Mouse (Mus musculus) midbrain, embryonic 13.5 days (tissue): ENCODE data around the gene Commd3. TPM values are rescaled to one million over a fixed set of nuclear protein-coding genes. Genes with fewer than 3 reads are reported as not detected.
A peak's percentile ranks its signal among the peaks of the same experiment; 100 is the strongest.

ENCODE experiments used
- ATAC-seq: fragments of 200-750 bp; cut with Nextera tagmentation; 2 replicates; pipeline ENCODE4 v1.8.0; 2017; ENCODE audit warnings: mild to moderate bottlenecking, moderate TSS enrichment, moderate library complexity
- H3K27ac ChIP-seq: fragments of 300-500 bp; sonication (generic); 2 replicates; pipeline ENCODE4 v1.5.1; 2015; ENCODE audit warnings: inconsistent platforms, mild to moderate bottlenecking, moderate library complexity
- H3K27me3 ChIP-seq: fragments of 300-500 bp; sonication (generic); 2 replicates; pipeline ENCODE4 v1.6.1; 2015; ENCODE audit warnings: mild to moderate bottlenecking, inconsistent platforms
- H3K36me3 ChIP-seq: fragments of 300-500 bp; sonication (generic); 2 replicates; pipeline ENCODE4 v1.6.1; 2015; ENCODE audit warnings: mild to moderate bottlenecking, inconsistent platforms
- H3K4me1 ChIP-seq: fragments of 300-500 bp; sonication (generic); replicated peaks from 2 replicates; pipeline ENCODE4 v1.6.1; 2015; ENCODE audit warnings: inconsistent platforms
- H3K4me2 ChIP-seq: fragments of 300-500 bp; sonication (generic); replicated peaks from 2 replicates; pipeline ENCODE4 v1.6.1; 2015; ENCODE audit warnings: moderate library complexity, mild to moderate bottlenecking, inconsistent platforms
- H3K4me3 ChIP-seq: fragments of 300-500 bp; sonication (generic); replicated peaks from 2 replicates; pipeline ENCODE4 v1.5.1; 2015; ENCODE audit warnings: mild to moderate bottlenecking, inconsistent platforms
- H3K9ac ChIP-seq: fragments of 300-500 bp; sonication (generic); replicated peaks from 2 replicates; pipeline ENCODE4 v1.6.1; 2015; ENCODE audit warnings: mild to moderate bottlenecking, inconsistent platforms
- H3K9me3 ChIP-seq: fragments of 300-500 bp; sonication (generic); 2 replicates; pipeline ENCODE4 v1.6.1; 2016; ENCODE audit warnings: mild to moderate bottlenecking, inconsistent platforms
- WGBS: fragments of 180-500 bp; shearing (Covaris S2); methylation state at CpG from one replicate; pipeline ENCODE4 v1.1.7; 2015; 5-methylcytosine and 5-hydroxymethylcytosine counted together
- polyA plus RNA-seq: library from polyadenylated mRNA; unstranded; fragments of >200 nt; fragmentation: Nextera tagmentation; extraction: Ambion mirVana; gene quantifications from 2 replicates; pipeline ENCODE4 v1.2.1, GENCODE M21; 2015

Commd3 gene
- polyA plus RNA-seq, 1 experiment from 2014 or later, result 189 TPM

DNA sequence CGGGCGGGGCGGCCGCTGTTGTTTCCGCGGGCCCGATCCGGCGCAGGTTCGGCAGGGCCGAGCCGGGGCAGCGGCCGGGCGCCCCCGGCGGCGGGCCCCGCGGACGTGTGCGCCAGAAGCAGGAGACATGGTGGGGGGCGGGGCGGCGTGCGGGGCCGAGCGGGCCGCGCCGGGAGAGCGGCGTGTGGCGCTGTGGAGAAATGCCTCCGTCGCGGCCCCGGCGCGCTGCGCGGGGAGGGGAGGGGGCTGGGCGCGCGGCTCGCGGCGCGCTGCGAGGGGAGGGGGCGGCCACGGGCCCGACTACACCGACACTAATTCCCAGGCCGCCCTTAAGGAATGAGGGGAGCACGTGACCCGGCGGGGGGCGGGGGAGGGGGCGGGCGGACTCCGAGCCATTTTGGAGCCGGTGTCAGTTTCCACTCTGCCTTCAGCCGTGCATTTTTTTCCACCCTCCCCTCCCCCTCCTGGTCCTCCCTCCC is 4.3 kb downstream of the Commd3 start:
- Histone ChIP-seq H3K36me3 (no peaks in the 10 kb centered on the region), H3K4me1 (peaks cover 51% of the 10 kb centered on the region), H3K4me2 (peak overlapping the region; percentile 85), H3K27ac (peak overlapping the region; percentile 98), H3K4me3 (peak overlapping the region; percentile 89), H3K9me3 (no peaks in the 10 kb centered on the region), H3K9ac (peak overlapping the region; percentile 96), H3K27me3 (peaks cover 46% of the 10 kb centered on the region)
- peak; percentile 87 for ATAC-seq
- WGBS, result 0% methylated on average over 10 of the region's 64 CpGs

DNA sequence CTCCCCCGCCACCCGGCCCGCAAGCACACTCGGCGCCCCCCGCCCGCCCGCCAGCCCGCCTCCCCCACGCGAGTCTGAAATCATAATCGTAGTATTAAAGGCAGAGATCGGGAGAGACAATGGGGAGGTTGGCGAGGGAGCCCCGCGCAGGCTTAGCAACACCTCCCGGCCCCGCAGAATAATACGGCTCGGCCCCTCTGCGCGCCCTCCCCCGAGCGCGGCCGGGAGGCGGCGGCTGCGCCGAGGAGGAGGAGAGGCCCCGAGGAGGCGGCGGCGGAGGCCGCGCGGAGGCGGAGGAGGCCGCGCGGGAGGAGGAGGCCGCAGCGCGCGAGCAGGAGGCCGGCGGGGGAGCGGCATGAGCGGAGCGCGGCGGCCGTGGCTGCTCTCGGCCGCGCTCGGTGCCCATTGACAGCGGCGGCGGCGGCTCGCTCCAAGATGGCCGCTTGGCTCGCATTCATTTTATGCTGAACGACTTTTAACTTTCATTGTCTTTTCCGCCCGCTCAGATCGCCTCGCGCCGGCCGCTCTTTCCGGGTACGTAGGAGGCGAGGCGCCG is 4.8 kb downstream of the Commd3 start, which contains the start of gene Bmi1:
Gene Bmi1, plus strand, starts transcription at position 83 of the 556 bp plus-strand sequence.
- Histone ChIP-seq H3K27ac (peak within 1 kb of the TSS; percentile 98), H3K4me1 (peaks cover 51% of the 10 kb centered on the region), H3K27me3 (peaks cover 51% of the 10 kb centered on the region), H3K36me3 (no peaks in the 10 kb centered on the region), H3K4me2 (peak within 1 kb of the TSS; percentile 85), H3K4me3 (peak within 1 kb of the TSS; percentile 89), H3K9me3 (no peaks in the 10 kb centered on the region), H3K9ac (peak within 1 kb of the TSS; percentile 96)
- peak; percentile 76 for ATAC-seq
- under 1% methylated on average over 55 of the region's 77 CpGs for WGBS

DNA sequence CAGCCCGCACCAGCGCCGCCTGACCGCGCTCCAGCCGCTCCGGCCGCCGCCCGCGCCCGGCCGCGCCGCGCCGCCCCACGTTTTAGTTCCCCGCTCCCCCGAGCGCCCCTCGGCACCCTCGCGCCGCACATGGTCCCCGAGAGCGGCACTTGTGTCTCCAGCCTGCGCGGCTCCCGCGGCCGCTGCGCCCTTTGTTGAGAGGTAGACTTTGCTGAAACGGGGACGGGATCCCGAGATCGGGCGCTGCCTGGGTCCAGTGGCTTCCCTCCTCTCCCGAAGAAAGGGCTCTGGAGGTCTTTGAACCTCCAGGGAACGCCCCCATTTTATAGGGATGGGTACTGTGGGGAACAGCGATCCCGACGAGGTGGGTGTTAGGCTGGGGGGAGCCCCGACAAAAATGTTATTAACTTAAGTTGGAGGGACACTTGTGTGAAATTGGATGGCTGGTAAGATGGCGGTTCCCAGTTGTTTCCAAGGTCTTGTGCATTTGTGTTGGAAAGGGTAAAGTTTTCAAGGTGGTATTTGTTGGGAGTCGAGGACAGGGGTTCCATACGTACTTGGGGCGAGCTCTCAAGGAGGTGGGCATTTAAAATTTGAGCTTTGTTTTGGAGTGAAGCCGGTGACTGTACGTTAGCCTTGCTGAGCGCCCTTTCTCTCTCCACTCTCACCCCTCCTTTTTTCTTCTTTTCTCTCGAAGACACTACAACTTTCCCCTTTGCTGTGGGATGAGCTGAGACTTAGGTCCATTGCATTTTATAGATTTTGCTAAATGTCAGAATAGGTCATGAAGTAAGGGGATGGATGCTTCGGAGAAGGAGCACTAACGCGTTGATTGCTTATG is 5.7 kb downstream of the Commd3 start:
- Histone ChIP-seq H3K4me1 (peaks cover 50% of the 10 kb centered on the region), H3K9me3 (no peaks in the 10 kb centered on the region), H3K36me3 (peaks cover 5% of the 10 kb centered on the region), H3K9ac (peak overlapping the region; percentile 96), H3K4me3 (peak overlapping the region; percentile 89), H3K27ac (peak overlapping the region; percentile 98), H3K4me2 (peak overlapping the region; percentile 85), H3K27me3 (peaks cover 59% of the 10 kb centered on the region)
- ATAC-seq, result peak; percentile 15
- under 1% methylated on average over 42 of the region's 55 CpGs for WGBS

DNA sequence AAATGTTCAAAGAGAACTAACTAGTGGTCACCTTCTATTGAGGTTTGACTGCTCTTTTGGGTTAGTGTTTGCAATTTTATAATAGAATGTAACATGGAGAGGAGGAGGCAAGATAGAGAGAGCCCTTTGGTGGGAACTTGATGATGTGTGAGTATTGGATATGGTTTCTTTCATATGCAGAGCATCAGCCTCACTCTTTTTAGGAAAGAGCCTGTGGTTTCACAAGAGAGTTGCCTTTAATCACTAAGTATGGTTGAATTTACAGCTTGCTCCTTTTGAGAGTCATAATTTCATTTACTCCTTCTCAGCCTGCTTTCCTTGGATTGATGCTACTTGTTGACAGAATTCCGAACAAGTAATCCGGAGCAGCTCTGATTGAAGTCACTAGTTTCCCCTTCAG is 7.5 kb downstream of the Commd3 start:
- peaks cover 16% of the 10 kb centered on the region for H3K36me3 ChIP-seq
- 0 out of 2 replicates have a peak overlapping the region, but pooled peaks have one; percentile 2 for H3K4me3 ChIP-seq
- peaks cover 37% of the 10 kb centered on the region for H3K4me1 ChIP-seq
- H3K27ac ChIP-seq, result no peak overlapping the region
- no peaks in the 10 kb centered on the region for H3K9me3 ChIP-seq
- ATAC-seq, result no peak
- H3K9ac ChIP-seq, result no peak overlapping the region
- peaks cover 66% of the 10 kb centered on the region for H3K27me3 ChIP-seq
- 25% methylated on average over 2 of the region's 2 CpGs for WGBS
- no peak overlapping the region for H3K4me2 ChIP-seq

DNA sequence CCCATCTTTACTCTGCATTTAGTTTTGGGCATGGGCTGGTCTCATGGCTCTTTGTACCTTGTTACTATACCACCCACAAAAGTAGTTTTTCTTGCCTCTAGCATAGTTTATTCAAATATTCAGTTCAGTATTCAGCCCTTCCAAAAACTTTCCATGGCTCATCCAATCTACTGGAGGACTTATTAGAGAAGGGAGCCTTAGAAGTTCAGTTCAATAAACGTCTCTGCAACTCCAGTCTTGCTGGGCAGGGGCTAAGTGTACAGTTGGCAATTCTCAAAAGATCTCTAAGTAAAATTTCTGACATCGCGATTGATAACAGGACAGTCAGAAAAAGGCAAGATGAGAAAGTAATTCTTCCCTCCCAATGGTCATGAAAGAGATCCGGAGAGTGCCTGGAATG is 8.3 kb downstream of the Commd3 start:
- peaks cover 37% of the 10 kb centered on the region for H3K4me1 ChIP-seq
- no peak for ATAC-seq
- H3K27ac ChIP-seq, result no peak overlapping the region
- H3K9me3 ChIP-seq, result no peaks in the 10 kb centered on the region
- WGBS, result 0% methylated on average over 4 of the region's 4 CpGs
- peak overlapping the region; percentile 35 for H3K4me3 ChIP-seq
- no peak overlapping the region for H3K9ac ChIP-seq
- H3K36me3 ChIP-seq, result peaks cover 16% of the 10 kb centered on the region
- H3K4me2 ChIP-seq, result peak overlapping the region; percentile 55
- peaks cover 66% of the 10 kb centered on the region for H3K27me3 ChIP-seq

DNA sequence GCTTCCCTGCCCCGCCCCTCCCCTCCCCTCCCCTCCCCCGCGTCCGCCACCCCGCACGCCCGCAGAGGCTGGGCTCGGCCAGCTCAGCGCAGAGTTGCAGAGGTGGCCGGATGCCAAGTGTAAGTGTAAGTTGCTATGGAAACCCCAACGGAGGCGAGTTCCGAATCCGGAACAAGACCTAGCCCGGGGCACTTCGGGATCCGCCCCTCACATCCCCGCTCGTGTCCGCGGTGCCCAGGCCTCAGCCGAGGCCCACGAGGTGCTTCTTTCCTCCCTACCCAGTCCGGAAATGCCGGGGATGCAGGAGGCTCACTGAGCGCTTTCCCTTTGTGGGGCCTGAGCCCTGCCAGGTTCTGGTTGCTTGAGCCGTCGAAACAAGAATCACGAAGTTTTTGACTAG is 8.8 kb downstream of the Commd3 start:
- peaks cover 32% of the 10 kb centered on the region for H3K4me1 ChIP-seq
- peaks cover 65% of the 10 kb centered on the region for H3K27me3 ChIP-seq
- 0 out of 2 replicates have a peak overlapping the region, but pooled peaks have one; percentile 39 for H3K9ac ChIP-seq
- ATAC-seq, result no peak
- 2% methylated on average over 29 of the region's 29 CpGs for WGBS
- peaks cover 16% of the 10 kb centered on the region for H3K36me3 ChIP-seq
- H3K4me3 ChIP-seq, result peak overlapping the region; percentile 35
- peak overlapping the region; percentile 55 for H3K4me2 ChIP-seq
- H3K27ac ChIP-seq, result no peak overlapping the region
- H3K9me3 ChIP-seq, result no peaks in the 10 kb centered on the region

DNA sequence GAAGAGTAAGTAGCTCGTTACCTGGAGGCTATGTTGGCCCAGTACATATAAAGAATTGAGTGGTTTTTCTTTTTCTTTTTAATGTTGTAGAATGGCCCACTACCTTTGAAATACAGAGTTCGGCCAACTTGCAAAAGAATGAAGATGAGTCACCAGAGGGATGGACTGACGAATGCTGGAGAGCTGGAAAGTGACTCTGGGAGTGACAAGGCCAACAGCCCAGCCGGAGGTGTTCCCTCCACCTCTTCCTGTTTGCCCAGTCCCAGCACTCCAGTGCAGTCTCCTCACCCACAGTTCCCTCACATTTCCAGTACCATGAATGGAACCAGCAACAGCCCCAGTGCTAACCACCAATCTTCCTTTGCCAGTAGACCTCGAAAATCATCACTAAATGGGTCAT is 11.9 kb downstream of the Commd3 start:
- no peak overlapping the region for H3K4me2 ChIP-seq
- peaks cover 94% of the 10 kb centered on the region for H3K27me3 ChIP-seq
- H3K36me3 ChIP-seq, result peaks cover 16% of the 10 kb centered on the region

DNA sequence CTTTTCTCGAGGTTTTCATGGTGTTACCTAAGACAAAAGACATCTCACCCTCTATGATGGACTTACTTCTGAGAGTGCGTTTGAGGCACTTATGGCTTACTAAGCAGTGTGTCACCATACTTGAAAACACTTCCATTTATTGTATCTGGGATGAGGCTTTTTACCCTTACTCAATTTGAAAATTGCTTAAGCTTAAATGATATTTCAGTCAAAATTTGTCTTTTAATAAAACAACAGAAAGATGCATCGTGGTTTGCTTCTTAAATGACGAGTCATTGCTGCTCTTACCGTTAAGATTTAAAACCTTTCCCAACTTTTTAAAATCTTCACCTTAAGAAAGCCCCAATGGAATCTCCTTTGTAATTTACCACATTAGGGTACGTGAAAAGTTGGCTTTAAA is 14.2 kb downstream of the Commd3 start:
- 28% methylated on average over 6 of the region's 6 CpGs for WGBS
- H3K36me3 ChIP-seq, result peaks cover 16% of the 10 kb centered on the region
- no peak for ATAC-seq

More for the DNA sequence above, 11.9 kb downstream of the Commd3 start:
- 71% methylated on average over 5 of the region's 5 CpGs for WGBS
- H3K9ac ChIP-seq, result no peak overlapping the region
- no peak overlapping the region for H3K27ac ChIP-seq
- no peaks in the 10 kb centered on the region for H3K9me3 ChIP-seq
- H3K4me1 ChIP-seq, result peaks cover 28% of the 10 kb centered on the region
- ATAC-seq, result no peak
- no peak overlapping the region for H3K4me3 ChIP-seq

DNA sequence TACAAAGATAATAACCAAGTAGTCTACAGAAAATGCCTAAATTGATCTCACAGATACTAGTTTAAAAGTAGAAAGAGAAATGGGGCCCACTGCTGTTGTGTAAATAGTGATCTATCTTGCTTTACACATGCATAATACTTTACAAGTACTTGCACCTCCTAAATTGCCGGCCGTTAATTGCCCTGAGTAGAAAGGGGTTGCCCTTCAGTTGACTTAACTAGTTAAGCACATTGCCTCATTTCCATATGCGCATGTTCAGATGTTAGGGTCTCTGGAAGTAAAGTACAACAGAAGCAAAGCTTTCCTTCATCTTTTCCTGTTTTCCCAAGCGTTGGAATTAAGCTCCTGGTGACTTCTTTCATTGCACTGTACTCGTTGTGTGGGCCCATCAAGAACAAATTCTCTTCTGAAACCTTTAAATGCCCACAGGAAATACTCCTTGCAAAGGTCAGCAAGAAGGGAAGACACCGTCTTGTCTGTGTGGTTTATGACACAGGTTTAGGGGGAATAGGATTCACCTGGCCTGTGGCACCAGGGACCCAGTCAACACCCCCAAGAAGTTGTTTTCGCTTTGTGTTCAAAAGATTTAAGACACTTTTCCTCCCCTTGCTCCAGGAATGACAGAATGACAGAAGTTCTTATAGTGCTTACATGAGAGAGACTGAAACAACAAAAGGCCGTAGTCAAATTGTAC is 14.8 kb downstream of the Commd3 start:
- no peak overlapping the region for H3K27ac ChIP-seq
- H3K4me3 ChIP-seq, result no peak overlapping the region
- H3K9me3 ChIP-seq, result no peaks in the 10 kb centered on the region
- peaks cover 21% of the 10 kb centered on the region for H3K4me1 ChIP-seq
- H3K36me3 ChIP-seq, result peaks cover 16% of the 10 kb centered on the region
- 13% methylated on average over 8 of the region's 8 CpGs for WGBS
- no peak overlapping the region for H3K9ac ChIP-seq
- peaks cover 90% of the 10 kb centered on the region for H3K27me3 ChIP-seq
- no peak overlapping the region for H3K4me2 ChIP-seq
- no peak for ATAC-seq

More for the DNA sequence above, 14.2 kb downstream of the Commd3 start:
- H3K27me3 ChIP-seq, result peaks cover 91% of the 10 kb centered on the region
- H3K9me3 ChIP-seq, result no peaks in the 10 kb centered on the region
- H3K4me1 ChIP-seq, result peaks cover 21% of the 10 kb centered on the region
- no peak overlapping the region for H3K4me3 ChIP-seq
- H3K9ac ChIP-seq, result no peak overlapping the region
- H3K4me2 ChIP-seq, result no peak overlapping the region
- no peak overlapping the region for H3K27ac ChIP-seq

DNA sequence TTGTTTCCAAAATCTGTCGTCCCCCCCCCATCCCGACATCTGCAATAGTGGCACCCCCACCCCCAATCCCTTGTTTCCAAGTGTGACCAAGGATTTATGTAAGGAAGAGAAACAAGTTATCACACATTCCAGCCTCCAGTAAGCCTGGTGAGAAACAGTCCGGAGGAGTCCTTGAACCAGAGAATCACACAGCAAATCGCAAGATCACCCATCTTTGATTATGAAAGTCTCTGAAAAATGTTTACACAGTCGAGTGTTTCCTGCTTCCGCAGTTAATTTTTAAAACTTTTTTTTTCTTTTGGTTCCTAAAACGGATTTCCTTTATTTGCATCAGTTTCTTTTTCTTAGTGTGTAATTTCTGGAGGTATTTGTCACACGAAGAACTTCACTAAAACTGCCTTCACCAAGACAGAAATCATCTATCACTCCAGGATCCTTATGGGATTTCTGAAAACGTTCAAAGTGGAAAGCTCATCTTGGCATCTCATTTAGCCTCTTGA is 15.5 kb downstream of the Commd3 start:
- Histone ChIP-seq H3K4me3 (no peak overlapping the region), H3K9me3 (no peaks in the 10 kb centered on the region), H3K27me3 (peaks cover 90% of the 10 kb centered on the region), H3K4me2 (no peak overlapping the region), H3K27ac (no peak overlapping the region), H3K36me3 (peaks cover 11% of the 10 kb centered on the region), H3K9ac (no peak overlapping the region), H3K4me1 (peaks cover 21% of the 10 kb centered on the region)
- no peak for ATAC-seq
- 9% methylated on average over 9 of the region's 9 CpGs for WGBS

DNA sequence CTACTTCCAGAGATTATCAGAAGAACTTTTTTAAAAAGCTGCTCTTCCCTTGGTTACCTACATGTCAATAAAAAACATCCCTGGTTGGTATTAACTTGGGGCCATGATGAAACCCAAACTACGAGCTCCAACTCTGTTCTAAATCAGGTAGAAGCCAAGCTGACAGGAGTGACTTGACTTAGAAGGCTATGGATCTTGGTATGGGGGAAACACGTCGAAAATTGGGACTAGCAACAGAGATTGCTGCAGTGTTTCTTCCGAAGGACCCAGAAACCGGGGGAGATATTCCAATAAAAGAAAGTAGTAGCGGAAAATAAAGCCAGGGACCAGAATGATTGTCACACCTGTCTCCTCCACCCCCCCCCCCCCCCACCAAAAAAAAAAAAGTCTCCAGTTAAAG is 16.1 kb downstream of the Commd3 start:
- WGBS, result 5% methylated on average over 6 of the region's 6 CpGs
- no peak overlapping the region for H3K9ac ChIP-seq
- H3K9me3 ChIP-seq, result no peaks in the 10 kb centered on the region
- H3K36me3 ChIP-seq, result peaks cover 8% of the 10 kb centered on the region
- no peak overlapping the region for H3K27ac ChIP-seq
- H3K4me1 ChIP-seq, result peaks cover 21% of the 10 kb centered on the region
- H3K4me2 ChIP-seq, result peak overlapping the region; percentile 76; the same call in 1 of the 2 replicates
- H3K27me3 ChIP-seq, result peaks cover 90% of the 10 kb centered on the region
- no peak for ATAC-seq
- H3K4me3 ChIP-seq, result peak overlapping the region; percentile 50
